Mouse (Mus musculus): ENCODE measurements around the gene Spint2.

The Spint2 gene

DNA sequence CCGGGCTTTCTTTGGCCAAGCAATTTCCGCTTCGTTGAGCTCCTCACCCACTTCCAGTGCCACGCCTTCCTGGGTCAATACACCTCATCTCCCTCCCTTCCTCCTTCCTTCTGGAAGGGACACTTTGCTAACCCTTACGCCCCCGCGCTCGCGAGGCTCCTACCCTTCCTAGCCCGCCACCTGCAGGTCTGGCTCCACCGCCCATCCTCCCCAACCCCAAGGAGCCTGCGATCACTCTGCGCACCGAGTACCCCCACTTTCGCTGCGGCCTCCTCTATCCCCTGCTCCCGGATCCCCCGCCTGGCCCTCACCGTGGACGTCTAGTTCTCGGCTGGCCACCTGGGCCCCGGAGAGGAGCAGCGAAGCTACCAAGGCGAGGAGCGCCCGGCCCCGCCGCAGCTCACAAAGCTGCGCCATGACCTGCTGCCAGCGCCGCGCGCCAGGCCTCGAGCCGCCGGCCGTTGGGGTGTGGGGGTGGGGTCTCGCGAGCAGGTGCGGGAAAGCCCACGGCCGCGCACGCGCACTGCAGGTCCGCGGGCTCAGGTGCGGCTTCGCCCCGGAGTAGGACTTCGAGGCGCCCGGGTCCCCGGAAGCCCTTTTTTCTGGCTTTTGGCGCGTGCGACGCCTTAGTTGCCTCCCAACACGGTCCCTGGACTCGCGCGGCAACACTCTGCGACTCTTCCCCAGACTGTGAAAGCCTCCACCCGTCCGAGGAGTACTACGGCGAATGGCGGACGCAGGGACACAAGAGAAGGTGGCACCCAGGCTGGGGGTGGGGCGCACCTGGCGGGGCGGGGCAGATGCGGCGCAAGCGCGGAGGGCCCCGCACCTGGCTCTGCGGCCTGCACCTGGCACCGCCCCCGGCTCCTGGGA lies at the start of gene Spint2:
Gene Spint2 (minus strand): TSS at position 712 of the 873 bp plus-strand sequence.
- DNase-seq (ENCODE audit: inconsistent ontology term): peak; percentile 77

DNA sequence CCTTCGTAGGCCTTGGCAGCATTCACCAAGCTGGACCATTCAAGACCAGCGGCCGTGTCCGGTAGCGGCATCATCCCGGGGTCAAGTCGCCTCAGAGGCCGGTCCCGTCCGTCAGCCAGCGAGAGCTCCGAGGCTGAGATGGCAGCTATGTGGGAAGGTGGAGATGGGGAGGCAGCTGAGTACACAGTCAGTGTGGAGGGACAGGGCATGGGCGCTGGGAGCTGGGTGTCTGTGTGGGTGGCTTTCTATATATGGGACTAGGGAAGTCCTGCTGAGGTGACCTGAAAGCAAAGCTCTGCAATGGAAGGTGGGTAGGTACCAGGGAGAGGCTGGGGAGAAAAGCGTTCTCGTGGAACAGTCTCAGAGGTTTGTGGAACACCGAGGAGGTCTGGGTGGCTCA lies 47.3 kb upstream of the Spint2 start:
- no peak for DNase-seq (ENCODE audit: inconsistent ontology term)

DNA sequence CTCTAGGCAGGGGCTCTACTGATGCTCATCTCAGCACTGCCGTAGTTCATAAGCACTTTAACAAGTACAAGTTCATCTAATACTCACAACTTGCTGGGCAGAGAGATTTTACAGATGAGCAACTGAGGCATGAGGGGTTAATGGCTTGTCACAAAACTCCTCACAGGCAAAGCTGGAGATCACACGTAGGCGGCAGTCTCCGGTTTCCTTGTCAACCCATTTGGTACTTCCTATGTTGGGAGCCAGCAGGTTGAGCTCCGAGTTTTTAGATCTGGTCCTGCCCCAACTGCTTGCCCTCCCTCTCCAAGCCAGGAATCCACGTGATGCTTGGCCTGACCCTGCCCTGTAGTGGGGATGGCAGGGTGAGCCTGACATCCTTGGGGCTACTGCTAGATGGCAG lies 45.4 kb upstream of the Spint2 start:
- no peak for DNase-seq (ENCODE audit: inconsistent ontology term)

DNA sequence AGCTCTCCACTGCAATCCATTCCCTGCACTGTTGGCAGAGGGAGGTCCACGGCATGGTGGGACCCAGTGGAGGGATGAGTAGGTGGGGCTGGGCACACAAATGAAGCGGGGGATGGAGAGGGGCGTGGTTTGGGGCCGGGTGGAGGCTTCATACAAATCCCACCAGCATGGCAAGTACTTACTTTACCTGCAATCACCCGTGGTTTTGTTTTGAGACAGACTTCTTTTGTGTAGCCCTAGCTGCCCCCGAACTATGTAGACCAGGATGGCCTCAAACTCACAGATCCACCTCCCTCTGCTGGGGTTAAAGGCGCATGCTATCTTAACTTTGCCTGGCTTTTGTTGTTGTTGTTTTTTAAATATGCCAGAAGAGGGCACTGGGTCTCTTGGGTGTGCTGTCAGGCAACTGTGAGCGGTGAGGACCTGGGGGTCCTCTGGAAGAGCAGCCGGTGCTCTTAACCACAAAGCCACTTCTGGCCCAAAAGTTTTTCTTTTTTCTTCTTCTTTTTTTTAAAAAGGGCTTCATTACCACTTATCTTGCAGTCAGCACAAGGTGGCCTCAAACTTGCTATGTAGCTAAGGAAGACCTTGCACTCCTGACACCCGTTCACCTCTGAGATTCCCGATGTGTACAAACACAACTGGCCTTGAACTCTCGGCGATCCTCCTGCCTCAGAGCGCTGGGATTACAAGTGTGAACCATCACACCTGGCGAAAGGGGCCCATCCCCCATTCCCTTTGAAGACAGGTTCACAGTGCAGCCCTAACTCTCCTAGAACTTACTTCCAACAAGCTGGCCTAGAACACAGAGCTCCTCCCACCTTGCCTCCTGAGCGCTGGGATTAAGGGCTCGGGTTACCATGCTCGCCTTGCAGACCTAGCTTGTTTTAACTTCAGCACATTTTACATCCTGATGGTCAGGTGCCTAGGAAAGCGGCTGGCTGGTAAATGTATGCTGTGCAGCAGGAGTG lies 37.9 kb upstream of the Spint2 start:
- DNase-seq (ENCODE audit: inconsistent ontology term): no peak

DNA sequence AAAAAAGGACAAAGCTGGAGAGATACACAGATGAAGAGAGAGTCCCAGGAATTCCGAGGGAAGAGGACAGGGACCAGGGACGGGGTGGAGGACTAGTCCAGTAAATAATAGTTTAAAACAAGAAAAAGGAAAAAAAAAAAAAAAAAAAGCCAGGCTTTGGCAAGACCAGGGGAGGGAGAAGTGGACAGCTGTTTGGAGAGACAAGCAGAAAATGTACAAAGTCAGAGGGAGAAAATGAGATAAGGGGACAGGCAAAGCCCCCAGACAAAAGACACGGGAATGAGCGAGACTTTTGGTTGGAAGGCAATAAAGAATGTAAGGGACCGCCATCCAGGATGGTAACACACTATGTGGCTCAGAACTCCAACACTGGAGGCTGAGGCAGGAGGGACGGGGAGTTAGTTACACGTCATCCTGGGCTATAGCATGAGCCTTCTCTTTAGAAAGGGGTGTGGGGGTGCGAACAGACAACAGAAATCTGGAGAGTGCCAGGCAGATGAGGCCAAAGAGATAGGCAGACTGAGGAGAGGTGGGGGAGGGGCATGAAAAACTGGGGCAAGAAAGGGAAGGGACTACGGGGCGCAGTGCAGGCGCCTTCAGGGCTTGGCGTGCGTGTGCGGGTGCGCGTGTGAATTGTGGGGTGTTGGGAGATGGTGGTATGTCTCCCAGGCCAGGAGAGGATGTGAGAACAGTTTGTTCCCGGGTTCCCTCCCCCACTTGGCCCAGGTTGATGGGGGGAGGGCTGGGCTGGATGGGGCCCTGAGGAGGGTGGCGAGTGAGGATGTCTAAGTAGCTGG lies 36.6 kb upstream of the Spint2 start:
- DNase-seq (ENCODE audit: inconsistent ontology term): no peak

DNA sequence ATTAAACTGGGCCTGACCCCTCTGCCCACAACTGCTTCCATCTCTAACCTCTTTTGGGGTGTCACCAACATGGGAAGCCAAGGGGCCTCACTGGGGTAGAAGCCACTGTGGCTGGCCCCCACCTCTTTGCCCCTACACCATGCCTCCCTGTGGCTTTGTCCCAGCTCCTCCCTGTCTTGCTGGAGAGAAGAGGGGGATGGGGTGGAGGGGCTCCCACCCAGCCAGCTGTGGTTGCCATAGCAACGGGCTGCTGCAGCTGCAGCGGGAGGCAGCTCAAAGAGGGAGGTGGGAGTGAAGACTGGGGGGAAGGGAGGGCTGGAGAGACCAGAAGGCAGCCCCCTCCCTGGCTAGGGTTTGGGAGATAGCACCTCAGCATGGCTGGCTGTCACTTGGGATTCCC lies 35.8 kb upstream of the Spint2 start:
- DNase-seq (ENCODE audit: inconsistent ontology term): no peak

DNA sequence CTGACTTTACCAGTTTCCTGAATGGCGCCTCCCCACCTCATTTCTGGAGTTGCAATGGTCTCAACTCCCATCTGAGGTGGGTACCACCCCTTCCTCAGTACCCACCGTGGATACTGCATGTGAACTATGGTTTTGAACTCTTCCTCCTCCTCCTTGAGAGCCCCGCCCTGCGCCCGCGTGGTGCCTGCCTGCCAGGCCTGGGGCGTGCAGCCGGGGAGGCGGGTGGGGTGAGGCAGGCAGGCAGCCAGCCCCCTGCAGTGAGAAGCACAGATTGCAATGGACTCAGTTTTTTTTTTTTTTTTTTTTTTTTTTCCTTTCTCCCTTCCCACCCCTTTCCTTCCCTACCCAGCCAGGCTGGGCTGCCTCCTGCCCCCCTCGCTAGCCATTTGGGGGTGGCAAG lies 35.3 kb upstream of the Spint2 start:
- peak; percentile 55 for DNase-seq (ENCODE audit: inconsistent ontology term)

DNA sequence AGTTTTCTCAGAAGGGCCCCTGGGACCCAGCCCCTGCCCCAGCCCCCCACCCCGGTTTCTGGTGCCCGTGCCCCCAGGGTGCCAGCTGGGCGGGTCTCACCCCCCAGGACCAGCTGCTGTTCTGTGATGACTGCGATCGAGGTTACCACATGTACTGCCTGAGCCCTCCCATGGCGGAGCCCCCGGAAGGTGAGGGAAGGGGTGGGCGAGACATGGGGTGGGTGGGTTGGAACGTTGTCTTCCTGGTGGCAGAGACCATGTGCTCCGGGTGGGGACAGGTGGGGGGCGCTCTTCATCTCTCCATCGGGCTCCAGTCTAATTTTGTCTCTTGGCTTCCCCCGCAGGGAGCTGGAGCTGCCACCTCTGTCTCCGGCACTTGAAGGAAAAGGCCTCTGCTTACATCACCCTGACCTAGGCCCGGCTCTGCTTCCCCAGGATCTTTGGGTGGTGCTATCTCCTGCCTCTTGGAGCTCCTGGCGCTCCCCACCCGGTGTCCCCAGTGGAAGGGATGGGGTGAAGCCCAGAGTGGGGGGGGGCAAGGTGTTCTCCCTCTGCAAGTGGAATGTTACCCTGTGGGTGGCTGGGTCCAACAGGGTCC lies 34.5 kb upstream of the Spint2 start:
- no peak for DNase-seq (ENCODE audit: inconsistent ontology term)

DNA sequence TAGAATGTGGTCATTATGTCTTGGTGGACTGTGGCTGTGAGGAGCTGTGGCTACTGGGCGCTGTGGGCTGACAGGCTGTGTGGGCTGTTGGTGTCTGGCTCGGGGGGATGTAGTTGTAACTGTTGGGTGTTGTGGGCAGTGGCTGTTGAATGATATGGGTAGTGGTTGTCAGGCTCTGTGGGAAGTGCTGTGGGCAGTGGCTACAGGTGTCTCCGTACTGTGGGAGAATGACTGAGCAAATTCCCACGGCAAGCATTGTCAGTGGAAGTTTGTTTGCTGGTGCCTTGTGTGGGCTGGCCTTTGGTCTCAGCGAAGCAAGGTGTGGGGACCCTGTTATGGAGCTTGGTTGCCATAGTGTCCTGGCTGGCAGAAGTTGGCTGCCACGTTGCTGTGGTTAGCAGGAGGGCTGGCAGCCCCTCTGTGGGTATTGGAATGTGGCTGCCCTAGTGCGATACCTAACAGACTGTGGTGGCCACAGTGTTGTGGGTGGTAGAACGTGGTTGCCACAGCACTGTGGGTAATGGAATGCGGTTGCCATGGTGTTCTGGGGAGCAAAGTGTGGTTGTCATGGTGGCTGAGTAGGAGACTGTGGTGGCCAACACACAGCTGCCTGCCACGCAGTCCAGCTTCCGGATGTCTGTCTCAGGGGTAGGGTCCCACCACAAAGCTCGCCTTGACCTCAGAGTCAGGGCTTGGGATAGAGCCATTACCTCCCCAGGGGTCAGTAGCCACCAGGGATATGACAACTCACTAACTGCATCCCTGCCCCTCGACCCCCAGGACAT lies 33.3 kb upstream of the Spint2 start:
- peak; percentile 86 for DNase-seq (ENCODE audit: inconsistent ontology term)

DNA sequence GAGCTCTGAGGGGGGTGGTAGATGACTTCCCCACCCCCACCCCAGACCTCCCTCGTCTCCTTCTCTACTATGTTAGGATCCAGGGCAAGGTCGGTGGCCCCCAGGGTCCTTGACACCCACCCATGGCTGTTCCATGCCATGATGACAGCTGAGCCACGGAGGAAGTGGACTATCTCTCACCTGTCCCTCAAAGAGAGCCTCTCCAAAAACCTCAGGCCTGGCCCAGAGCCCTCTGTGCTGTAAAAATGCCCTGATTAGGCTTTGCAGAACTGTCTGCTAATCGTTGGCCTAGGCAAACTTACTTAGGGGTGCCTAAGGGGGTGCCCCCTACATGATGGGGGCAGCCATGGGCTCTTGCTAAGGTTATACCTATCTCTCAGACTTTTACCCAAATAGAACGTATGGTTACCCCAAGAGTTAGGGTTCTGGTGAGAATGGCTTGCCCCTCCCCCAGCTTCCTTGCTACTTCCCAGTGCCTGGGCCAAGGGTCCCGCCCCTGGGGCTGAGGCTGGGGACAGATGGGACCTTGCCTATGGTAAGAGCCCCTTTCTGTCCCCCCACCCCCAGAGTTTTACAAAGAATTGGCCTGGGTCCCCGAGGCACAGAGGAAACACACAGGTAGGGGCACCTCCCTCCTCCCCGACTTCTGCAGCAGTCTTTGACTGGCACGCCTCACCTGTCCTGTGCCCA lies 32.0 kb upstream of the Spint2 start:
- DNase-seq (ENCODE audit: inconsistent ontology term): no peak

DNA sequence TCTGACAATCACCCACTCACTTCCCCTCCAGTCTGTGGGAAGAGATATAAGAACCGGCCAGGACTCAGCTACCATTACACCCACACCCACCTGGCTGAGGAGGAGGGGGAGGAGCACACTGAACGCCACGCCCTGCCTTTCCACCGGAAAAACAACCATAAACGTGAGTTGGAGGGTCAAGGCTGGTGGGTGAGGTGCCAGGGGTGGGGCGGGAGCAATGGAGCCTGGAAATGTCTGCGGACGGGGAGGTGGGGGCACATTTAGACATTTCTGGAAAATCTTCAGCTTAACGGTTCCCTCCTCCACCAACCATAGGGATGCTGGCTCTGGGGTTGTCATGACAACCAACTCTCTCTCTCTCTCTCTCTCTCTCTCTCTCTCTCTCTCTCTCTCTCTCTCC lies 31.3 kb upstream of the Spint2 start:
- no peak for DNase-seq (ENCODE audit: inconsistent ontology term)

DNA sequence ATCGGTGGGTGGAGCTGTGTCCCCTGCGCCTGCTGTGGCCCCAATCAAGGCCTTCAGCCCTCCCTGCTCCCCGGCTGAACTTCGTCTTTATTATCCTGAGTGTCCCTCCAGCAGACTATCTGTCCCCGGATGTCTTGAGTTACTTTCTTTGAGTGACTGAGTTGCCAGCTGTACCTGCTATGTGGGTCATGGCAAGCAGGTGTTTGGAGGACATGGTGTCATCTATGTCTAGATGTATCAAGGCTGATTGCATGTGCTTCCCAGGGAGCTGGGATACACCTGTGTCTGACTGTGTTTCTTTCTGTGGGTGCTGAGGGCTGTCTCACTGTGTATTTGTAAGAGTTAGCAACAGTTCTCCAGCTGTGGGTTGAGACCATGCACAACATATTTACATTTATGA lies 28.0 kb upstream of the Spint2 start:
- DNase-seq (ENCODE audit: inconsistent ontology term): no peak

DNA sequence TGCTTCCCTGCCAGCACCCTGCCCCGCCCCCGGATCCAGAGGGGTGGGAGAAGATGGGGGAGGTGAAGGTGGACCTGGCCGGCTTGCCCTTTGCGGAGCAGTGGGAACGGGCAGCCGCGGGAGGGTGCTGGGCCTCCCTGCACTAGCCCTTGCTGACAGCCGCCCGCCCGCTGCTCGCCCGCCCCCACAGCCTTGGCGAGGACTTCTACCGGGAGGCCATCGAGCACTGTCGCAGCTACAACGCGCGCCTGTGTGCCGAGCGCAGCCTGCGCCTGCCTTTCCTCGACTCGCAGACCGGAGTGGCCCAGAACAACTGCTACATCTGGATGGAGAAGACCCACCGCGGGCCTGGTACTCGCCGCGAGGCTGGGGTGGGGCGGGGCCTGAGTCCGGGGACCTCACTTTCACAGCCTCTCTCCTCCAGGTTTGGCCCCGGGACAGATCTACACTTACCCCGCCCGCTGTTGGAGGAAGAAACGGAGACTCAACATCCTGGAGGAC lies 27.6 kb upstream of the Spint2 start:
- no peak for DNase-seq (ENCODE audit: inconsistent ontology term)

DNA sequence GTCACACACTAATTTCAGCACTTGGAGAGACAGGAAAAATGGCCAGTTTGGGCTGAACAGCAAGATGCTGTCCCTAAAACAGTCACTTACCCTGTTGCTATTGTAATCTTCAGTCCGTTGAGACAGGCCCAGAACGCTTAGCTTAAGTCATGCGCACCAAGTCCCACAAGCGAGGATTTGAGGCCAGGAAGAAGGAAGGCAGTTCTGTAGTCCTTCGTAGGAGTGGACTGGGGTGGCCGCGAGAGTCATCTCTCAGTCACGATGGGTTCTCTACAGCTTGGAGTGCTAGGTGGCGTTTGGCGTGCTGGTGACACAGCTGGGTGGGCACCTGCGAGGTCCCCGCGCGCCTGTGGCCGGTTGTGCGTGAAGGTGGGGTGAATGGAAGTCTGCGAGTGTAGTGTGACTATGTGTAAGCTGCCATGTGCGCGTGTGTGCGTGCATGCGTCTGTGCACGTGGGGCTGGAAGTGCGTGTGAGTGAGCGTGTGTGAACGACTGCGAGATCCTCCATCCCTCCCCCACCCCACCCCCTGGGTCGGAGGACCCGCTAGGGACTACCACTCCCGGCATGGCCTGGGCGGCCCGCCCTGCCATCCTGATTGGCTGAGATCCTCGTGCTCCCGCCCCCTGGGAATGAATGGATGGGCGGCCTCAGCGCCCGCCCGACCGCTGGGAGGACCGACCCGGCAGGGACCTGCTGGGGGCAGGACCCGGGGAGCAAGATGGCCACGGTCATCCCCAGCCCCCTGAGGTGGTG lies 25.8 kb upstream of the Spint2 start:
- peak; percentile 94 for DNase-seq (ENCODE audit: inconsistent ontology term)

DNA sequence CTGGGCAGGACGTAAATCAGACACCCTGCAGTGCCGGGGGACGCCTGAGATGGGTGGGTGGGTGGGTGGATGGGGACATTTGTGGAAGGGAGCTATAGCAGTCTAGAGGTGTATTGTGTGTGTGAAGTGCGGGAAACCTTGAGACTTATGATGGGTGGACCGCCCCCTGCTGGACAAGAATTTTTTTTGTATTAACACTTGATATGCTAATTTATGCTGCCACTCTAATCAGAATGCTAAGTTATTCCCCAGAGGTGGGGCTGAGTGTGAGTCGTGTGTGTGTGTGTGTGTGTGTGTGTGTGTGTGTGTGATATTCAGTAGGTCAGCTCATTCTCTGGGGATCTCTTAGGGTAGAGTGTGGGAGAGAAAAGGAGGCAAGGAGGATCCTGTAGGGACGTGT lies 24.9 kb upstream of the Spint2 start:
- no peak for DNase-seq (ENCODE audit: inconsistent ontology term)

DNA sequence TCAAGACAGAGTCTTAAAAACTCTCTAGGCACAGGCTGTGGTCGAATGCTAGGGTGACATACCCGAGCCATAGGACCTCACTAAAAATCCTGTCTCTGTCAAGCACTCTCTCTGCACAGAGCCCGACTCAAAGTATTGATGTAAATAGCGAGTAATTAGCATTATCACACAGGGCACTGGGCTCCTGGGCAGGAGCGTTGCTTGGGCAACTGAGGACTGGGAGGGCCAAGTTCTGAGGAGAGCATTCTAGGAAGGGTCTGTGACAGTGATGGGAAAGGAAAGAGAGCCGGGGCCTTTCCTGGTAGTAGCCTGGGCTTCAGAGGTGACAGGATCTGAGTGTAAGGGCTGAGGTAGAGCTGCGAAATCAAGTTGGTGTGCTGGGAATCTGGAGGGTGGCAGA lies 24.4 kb upstream of the Spint2 start:
- no peak for DNase-seq (ENCODE audit: inconsistent ontology term)

DNA sequence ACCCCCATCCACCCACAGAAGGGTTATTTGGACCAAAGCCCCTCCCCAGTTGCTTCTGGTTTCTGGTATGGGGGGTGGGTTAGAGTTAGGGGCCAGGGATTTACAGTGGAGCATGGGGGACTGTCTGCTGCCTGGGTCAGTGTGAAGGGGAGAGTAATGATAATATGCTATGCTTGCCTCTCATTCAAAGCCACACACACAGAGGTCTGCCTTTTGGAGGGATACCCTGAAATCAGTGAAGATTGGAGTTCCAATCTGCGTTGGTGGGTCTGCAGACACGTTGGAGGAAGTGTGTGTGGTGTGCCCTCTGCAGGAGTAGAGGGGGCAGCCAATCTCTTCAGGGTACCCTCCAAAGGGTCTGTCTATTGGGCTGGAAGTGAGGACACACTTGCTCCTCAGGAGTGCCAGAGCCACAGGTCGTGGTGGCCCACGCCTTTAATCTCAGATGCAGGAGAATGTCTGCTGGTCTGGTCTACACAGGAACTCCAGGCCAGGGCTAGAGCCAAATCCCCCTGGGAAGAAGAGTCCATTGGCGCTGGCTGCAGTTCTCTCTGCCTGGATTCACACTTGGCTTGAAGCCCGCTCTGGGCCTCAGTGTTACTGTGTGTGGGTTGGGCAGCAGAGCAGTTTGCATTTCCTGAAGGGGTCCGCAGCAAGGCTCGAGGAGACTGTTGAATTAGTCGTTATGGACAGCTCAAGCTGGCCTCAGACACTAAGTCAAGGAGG lies 23.7 kb upstream of the Spint2 start:
- no peak for DNase-seq (ENCODE audit: inconsistent ontology term)

DNA sequence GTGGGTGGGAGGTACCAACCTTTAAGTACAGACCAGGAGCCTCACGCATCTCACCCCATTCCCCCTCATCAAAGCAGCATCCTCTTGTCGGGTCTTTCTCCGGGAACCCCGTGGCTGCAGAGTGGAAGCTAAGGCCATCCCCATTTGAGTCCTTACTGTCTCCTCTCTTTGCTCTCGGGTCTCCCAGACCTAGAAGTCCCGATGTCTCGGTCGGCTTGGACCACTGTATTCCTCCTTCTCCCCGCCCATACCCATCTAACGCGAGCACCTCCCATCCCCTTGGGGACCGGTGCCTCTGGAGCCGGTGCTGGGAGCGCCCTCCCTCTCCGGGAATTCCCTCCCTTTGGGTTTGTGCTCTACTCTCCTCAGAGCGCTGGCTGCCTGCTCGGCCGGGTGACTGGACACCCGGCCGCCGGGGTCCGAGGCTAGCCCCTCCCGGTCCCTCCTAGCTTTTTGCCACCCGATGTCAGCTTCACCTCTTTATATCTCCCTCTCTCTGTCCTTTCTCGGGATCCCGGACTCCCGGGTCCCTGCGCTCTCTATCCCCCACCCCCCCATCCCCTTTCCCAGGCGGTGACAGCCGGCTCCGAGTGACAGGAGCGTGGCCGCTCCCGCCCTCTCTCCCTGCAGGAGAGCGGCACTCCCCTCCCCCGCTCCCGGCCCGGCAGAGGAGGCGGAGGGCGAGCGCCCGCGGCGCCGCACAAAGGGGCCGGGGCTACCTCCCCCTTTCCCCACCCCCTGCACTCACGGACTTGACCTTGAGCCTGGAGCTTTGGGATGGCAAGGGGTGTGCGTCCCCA lies 23.0 kb upstream of the Spint2 start:
- DNase-seq (ENCODE audit: inconsistent ontology term): no peak

Data from Muller cell, postnatal 12 days (primary cell).